Mouse (Mus musculus): ENCODE results near the gene Ciz1.

- TF ChIP-seq POLR2A (IDR thresholded peaks at IDR 0.05; ENCODE audit: low read depth, low read length) (no peak), CTCF (IDR thresholded peaks at IDR 0.05; ENCODE audit: extremely low read depth, insufficient read depth, insufficient read length, insufficient replicate concordance) (no peak)
These were observed 64.4 kb downstream of the Ciz1 start for GRCm38 (mm10) chr2:32416556-32416955.

Data from spleen, adult 2 months (tissue).